In genomic region chr5:134437459-134437827, GRCm38 (mm10) we compare ENCODE assay signal across 9 mouse cellular contexts. TPM values are rescaled to one million over a fixed set of nuclear protein-coding genes. Genes with fewer than 3 reads are reported as not detected.
DNase-seq lines count a peak whose midpoint lies in the region; ATAC-seq and TF ChIP-seq lines count a peak whose summit lies in the region.
"Had no signal": no experiment of that assay in that cellular context is flagged by ENCODE, and none has a peak within 500 bp of the region (broad histone marks: within the 10 kb centered on the region; RNA-seq: fewer than 3 reads in every experiment).

No protein-coding gene starts in this region.

- TF ChIP-seq CTCF in kidney, adult 2 months (conservative IDR thresholded peaks at IDR 0.05; ENCODE audit: insufficient read depth, insufficient read length, low read depth, low read length) = no peak

- peak; percentile 60; the same call in 1 of the 2 replicates for ATAC-seq in stomach, embryonic 14.5 days (ENCODE audit: insufficient number of reproducible peaks, insufficient read depth, low FRiP score, low read depth)
- no peak for ATAC-seq in forebrain, embryonic 16.5 days

- H3K4me3 ChIP-seq in kidney, adult 2 months (ENCODE audit: insufficient read depth, low read depth, low read length) = no peak overlapping the region
- H3K4me3 ChIP-seq in stomach, embryonic 14.5 days (ENCODE audit: low read depth, low read length) = no peak overlapping the region
- no peak overlapping the region for H3K4me3 ChIP-seq in forebrain, embryonic 16.5 days (replicated peaks; ENCODE audit: low read length)
- H3K4me3 ChIP-seq: liver, embryonic 15.5 days had no signal

- H3K9me3 ChIP-seq in stomach, embryonic 14.5 days (ENCODE audit: control insufficient read depth, low read depth, low read length) = no peaks in the 10 kb centered on the region
- no peaks in the 10 kb centered on the region for H3K9me3 ChIP-seq in forebrain, embryonic 16.5 days (ENCODE audit: control insufficient read depth, low read length)
- H3K9me3 ChIP-seq: liver, embryonic 15.5 days had no signal

- peak; percentile 83 for DNase-seq in ovary, adult 18-20 months (ENCODE audit: low spot score)
- DNase-seq in ovary, postnatal 10 days (ENCODE audit: low spot score) = no peak
- peak; percentile 94 for DNase-seq in adrenal gland, postnatal 14 days
- DNase-seq in gastrocnemius, postnatal 36 days = peak; percentile 43 to 59
- DNase-seq in kidney, adult 2 months = peak; percentile 92
- DNase-seq in lung, postnatal 14 days = peak; percentile 61

- TF ChIP-seq POLR2A in kidney, adult 2 months (IDR thresholded peaks at IDR 0.05; ENCODE audit: low read depth, low read length) = no peak

- intact Hi-C loops in gastrocnemius, postnatal 36 days (cut with DNase I) = no loop called here

- H3K27me3 ChIP-seq in kidney, adult 2 months (replicated peaks; ENCODE audit: control insufficient read depth, insufficient read depth, low read length) = no peaks in the 10 kb centered on the region
- no peaks in the 10 kb centered on the region for H3K27me3 ChIP-seq in stomach, embryonic 14.5 days (ENCODE audit: control insufficient read depth, insufficient read depth, low read length)
- H3K27me3 ChIP-seq in forebrain, embryonic 16.5 days (replicated peaks; ENCODE audit: control insufficient read depth, insufficient read depth, low read length) = no peaks in the 10 kb centered on the region
- H3K27me3 ChIP-seq: liver, embryonic 15.5 days had no signal

- H3K27ac ChIP-seq in kidney, adult 2 months (ENCODE audit: insufficient read depth, low read depth, low read length) = peak overlapping the region; percentile 60
- H3K27ac ChIP-seq in stomach, embryonic 14.5 days (ENCODE audit: low read length) = no peak overlapping the region
- H3K27ac ChIP-seq in forebrain, embryonic 16.5 days (ENCODE audit: low read length) = no peak overlapping the region
- H3K27ac ChIP-seq: liver, embryonic 15.5 days had no signal

- H3K9ac ChIP-seq in stomach, embryonic 14.5 days (replicated peaks; ENCODE audit: low read depth, low read length) = no peak overlapping the region
- no peak overlapping the region for H3K9ac ChIP-seq in forebrain, embryonic 16.5 days (replicated peaks; ENCODE audit: low read depth, low read length)
- H3K9ac ChIP-seq: liver, embryonic 15.5 days had no signal

- peaks cover 9% of the 10 kb centered on the region for H3K4me1 ChIP-seq in kidney, adult 2 months (ENCODE audit: control insufficient read depth, insufficient read depth, low read length)
- peaks cover 24% of the 10 kb centered on the region for H3K4me1 ChIP-seq in stomach, embryonic 14.5 days (ENCODE audit: control insufficient read depth, insufficient read depth, low read length)
- peaks cover 12% of the 10 kb centered on the region; the same call in 1 of the 2 replicates for H3K4me1 ChIP-seq in forebrain, embryonic 16.5 days (replicated peaks; ENCODE audit: control insufficient read depth, insufficient read depth, low read length)

- WGBS in kidney, adult 2 months = 12% methylated on average over 14 of the region's 14 CpGs
- WGBS in stomach, embryonic 14.5 days = 71% methylated on average over 14 of the region's 14 CpGs
- 74% methylated on average over 14 of the region's 14 CpGs for WGBS in forebrain, embryonic 16.5 days

- no peaks in the 10 kb centered on the region for H3K36me3 ChIP-seq in kidney, adult 2 months (ENCODE audit: control insufficient read depth, insufficient read depth, low read length)
- H3K36me3 ChIP-seq in stomach, embryonic 14.5 days (ENCODE audit: control insufficient read depth, insufficient read depth, low read length) = no peaks in the 10 kb centered on the region; the same call in 1 of the 2 replicates
- H3K36me3 ChIP-seq in forebrain, embryonic 16.5 days (ENCODE audit: control insufficient read depth, insufficient read depth) = no peaks in the 10 kb centered on the region
- H3K36me3 ChIP-seq: liver, embryonic 15.5 days had no signal

- H3K4me2 ChIP-seq in stomach, embryonic 14.5 days (replicated peaks; ENCODE audit: low read depth, low read length) = no peak overlapping the region
- H3K4me2 ChIP-seq in forebrain, embryonic 16.5 days (ENCODE audit: low read length) = no peak overlapping the region
- H3K4me2 ChIP-seq: liver, embryonic 15.5 days had no signal

RNA-seq across cellular contexts. Expression of gene Gtf2ird1, which starts 19.1 kb away (rescaled TPM):
- total RNA-seq in adrenal gland, postnatal 14 days (2021) = 61.7 and 69.6 TPM in 2 replicates
- total RNA-seq in gastrocnemius, postnatal 36 days (2021) = 1 to 10 TPM; 8.2 to 9.2 TPM
- 22.4 and 24.0 TPM in 2 replicates for polyA plus RNA-seq in kidney, adult 2 months (2012; rRNA removed)
- polyA plus RNA-seq in stomach, embryonic 14.5 days (2014; fragmentation: Nextera tagmentation; extraction: Ambion mirVana) = 107 and 112 TPM in 2 replicates
- polyA plus RNA-seq in forebrain, embryonic 16.5 days (2015; fragmentation: Nextera tagmentation; extraction: Ambion mirVana) = 83.9 and 96.6 TPM in 2 replicates
